Mouse (Mus musculus): ENCODE data around the gene Tmeff2. TPM values are rescaled to one million over a fixed set of nuclear protein-coding genes. Genes with fewer than 3 reads are reported as not detected.

Gene Tmeff2
- polyA plus RNA-seq, 2 experiments: 0.29 to 0.41 TPM

DNA sequence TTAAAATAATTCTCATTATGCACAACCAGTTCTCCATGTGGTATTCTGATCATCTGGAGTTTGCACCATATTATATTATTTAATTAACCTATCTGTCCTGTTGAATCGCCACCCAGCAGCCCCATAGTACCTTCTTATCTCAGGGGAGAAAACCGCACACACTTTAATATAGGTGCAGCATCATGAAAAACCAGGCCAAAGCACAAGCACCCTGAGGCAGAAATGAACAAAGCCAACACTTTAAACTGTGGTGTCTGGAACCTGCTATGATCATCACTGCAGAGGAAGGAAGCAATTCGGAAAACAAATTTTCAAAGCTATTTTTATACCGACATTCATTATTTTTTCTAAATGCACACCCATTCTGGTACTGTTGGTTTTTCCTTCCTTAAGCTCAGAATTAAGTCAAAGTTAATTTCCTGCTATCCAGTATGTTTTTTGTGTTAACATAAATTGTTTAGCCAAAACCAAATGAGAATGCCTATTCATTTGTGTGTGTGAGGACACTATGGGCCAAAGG is 206.0 kb downstream of the Tmeff2 start:
- Histone ChIP-seq H3K9me3 (ENCODE audit: control insufficient read depth, low read length) (no peaks in the 10 kb centered on the region), H3K9ac (replicated peaks) (no peak overlapping the region), H3K27ac (no peak overlapping the region), H3K4me1 (replicated peaks; ENCODE audit: control insufficient read depth in 2 of 2, insufficient read depth in 2 of 2, low read length in 1 of 2) (no peaks in the 10 kb centered on the region), H3K4me3 (ENCODE audit: insufficient read depth in 1 of 2, low read depth in 2 of 2, low read length in 2 of 2) (no peak overlapping the region), H3K27me3 (ENCODE audit: control insufficient read depth, insufficient read depth, low read length) (no peaks in the 10 kb centered on the region), H3K36me3 (replicated peaks; ENCODE audit: control insufficient read depth, insufficient read depth, low read depth) (no peaks in the 10 kb centered on the region), H3K4me2 (ENCODE audit: low read depth) (no peak overlapping the region)
- ATAC-seq (ENCODE audit: insufficient read depth): no peak
- 51% methylated on average over 4 of the region's 4 CpGs for WGBS (ENCODE audit: insufficient replicate concordance)
- no peak for DNase-seq (ENCODE audit: low read depth in 3 of 3, low spot score in 3 of 3)
- TF ChIP-seq EP300 (IDR thresholded peaks at IDR 0.05; ENCODE audit: low read depth): no peak

DNA sequence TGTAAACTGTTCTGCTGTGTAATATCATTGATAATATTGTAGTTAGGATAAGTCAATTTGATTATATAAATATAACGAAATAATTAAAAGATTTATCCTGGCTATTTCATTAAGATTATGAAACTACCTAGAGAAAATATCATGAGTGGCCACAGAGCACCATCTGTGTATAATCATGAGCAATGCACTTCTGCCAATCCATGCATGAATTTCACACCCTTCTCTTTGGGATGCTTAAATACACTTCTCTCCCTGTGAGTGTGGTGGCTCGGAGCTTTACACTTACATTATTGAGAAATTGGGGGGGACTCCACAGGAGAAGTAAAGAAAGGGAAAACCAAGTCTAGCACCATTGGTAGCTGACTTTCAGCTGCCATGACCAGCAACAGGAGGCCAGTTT is 206.9 kb downstream of the Tmeff2 start:
- Histone ChIP-seq H3K9me3 (ENCODE audit: control insufficient read depth, low read length) (no peaks in the 10 kb centered on the region), H3K4me2 (ENCODE audit: low read depth) (no peak overlapping the region), H3K36me3 (replicated peaks; ENCODE audit: control insufficient read depth, insufficient read depth, low read depth) (no peaks in the 10 kb centered on the region), H3K4me1 (replicated peaks; ENCODE audit: control insufficient read depth in 2 of 2, insufficient read depth in 2 of 2, low read length in 1 of 2) (no peaks in the 10 kb centered on the region), H3K27me3 (ENCODE audit: control insufficient read depth, insufficient read depth, low read length) (no peaks in the 10 kb centered on the region), H3K9ac (replicated peaks) (no peak overlapping the region), H3K4me3 (ENCODE audit: insufficient read depth in 1 of 2, low read depth in 2 of 2, low read length in 2 of 2) (no peak overlapping the region), H3K27ac (no peak overlapping the region)
- no peak for TF ChIP-seq EP300 (IDR thresholded peaks at IDR 0.05; ENCODE audit: low read depth)
- TF ChIP-seq CTCF (IDR thresholded peaks at IDR 0.05; ENCODE audit: low read depth): no peak
- 39% methylated on average over 2 of the region's 2 CpGs for WGBS (ENCODE audit: insufficient replicate concordance)
- ATAC-seq (ENCODE audit: insufficient read depth) (no peak), DNase-seq (ENCODE audit: low read depth in 3 of 3, low spot score in 3 of 3) (no peak)

DNA sequence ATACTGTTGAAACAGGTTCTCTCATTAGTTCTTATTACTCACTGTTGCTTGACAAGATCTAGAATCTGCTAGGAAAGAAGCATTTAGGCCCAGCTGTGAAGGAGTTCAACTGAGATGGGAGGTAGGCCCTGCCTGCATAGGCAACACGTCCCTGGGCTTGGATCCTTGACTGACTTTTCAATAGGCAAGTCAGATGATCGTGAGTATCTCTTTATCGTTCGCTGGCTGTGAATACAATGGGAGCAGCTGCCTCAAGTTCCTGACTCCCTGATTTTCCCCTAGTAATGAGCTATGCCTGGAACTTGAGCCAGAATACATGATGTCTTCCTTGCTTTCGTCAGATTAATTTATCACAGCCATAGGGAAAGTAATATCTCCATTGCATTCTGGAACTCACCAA is 214.3 kb downstream of the Tmeff2 start:
- Histone ChIP-seq H3K4me1 (replicated peaks; ENCODE audit: control insufficient read depth in 2 of 2, insufficient read depth in 2 of 2, low read length in 1 of 2) (no peaks in the 10 kb centered on the region), H3K4me3 (ENCODE audit: insufficient read depth in 1 of 2, low read depth in 2 of 2, low read length in 2 of 2) (no peak overlapping the region), H3K36me3 (replicated peaks; ENCODE audit: control insufficient read depth, insufficient read depth, low read depth) (no peaks in the 10 kb centered on the region), H3K27ac (no peak overlapping the region), H3K9me3 (ENCODE audit: control insufficient read depth, low read length) (no peaks in the 10 kb centered on the region), H3K4me2 (ENCODE audit: low read depth) (no peak overlapping the region), H3K9ac (replicated peaks) (no peak overlapping the region), H3K27me3 (ENCODE audit: control insufficient read depth, insufficient read depth, low read length) (no peaks in the 10 kb centered on the region)
- 64% methylated on average over 5 of the region's 5 CpGs for WGBS (ENCODE audit: insufficient replicate concordance)
- DNase-seq (ENCODE audit: low read depth in 3 of 3, low spot score in 3 of 3) (no peak), ATAC-seq (ENCODE audit: insufficient read depth) (no peak)
- TF ChIP-seq EP300 (IDR thresholded peaks at IDR 0.05; ENCODE audit: low read depth) (no peak), CTCF (IDR thresholded peaks at IDR 0.05; ENCODE audit: low read depth) (no peak)

DNA sequence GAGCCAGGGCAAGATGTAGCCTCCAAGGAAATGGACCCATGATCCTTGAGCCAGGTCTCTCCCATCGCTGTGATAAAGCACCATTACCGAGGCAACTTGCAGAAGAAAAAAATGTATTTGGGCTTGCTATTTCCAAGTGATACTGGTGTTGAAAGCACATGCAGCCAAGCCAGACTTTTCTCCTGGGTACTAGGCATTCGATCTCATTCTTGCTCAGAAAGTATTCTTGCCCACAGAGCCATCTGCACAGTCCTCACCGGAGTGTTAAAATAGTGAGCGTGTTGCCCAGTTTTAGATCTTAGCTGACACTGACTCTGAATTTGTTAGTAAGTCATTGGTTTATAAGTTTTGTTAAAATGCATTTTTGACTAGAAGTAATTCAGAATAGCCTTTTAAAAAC is 215.3 kb downstream of the Tmeff2 start:
- TF ChIP-seq CTCF (IDR thresholded peaks at IDR 0.05; ENCODE audit: low read depth) (no peak), EP300 (IDR thresholded peaks at IDR 0.05; ENCODE audit: low read depth) (no peak)
- DNase-seq (ENCODE audit: low read depth in 3 of 3, low spot score in 3 of 3) (no peak), ATAC-seq (ENCODE audit: insufficient read depth) (no peak)
- H3K36me3 ChIP-seq (replicated peaks; ENCODE audit: control insufficient read depth, insufficient read depth, low read depth): no peaks in the 10 kb centered on the region
- no peaks in the 10 kb centered on the region for H3K27me3 ChIP-seq (ENCODE audit: control insufficient read depth, insufficient read depth, low read length)
- H3K9me3 ChIP-seq (ENCODE audit: control insufficient read depth, low read length): no peaks in the 10 kb centered on the region
- H3K4me3 ChIP-seq (ENCODE audit: insufficient read depth in 1 of 2, low read depth in 2 of 2, low read length in 2 of 2): no peak overlapping the region
- H3K4me1 ChIP-seq (replicated peaks; ENCODE audit: control insufficient read depth in 2 of 2, insufficient read depth in 2 of 2, low read length in 1 of 2): no peaks in the 10 kb centered on the region
- WGBS (ENCODE audit: insufficient replicate concordance): 58% methylated on average over 5 of the region's 5 CpGs
- H3K9ac ChIP-seq (replicated peaks): no peak overlapping the region
- H3K27ac ChIP-seq: no peak overlapping the region
- no peak overlapping the region for H3K4me2 ChIP-seq (ENCODE audit: low read depth)

DNA sequence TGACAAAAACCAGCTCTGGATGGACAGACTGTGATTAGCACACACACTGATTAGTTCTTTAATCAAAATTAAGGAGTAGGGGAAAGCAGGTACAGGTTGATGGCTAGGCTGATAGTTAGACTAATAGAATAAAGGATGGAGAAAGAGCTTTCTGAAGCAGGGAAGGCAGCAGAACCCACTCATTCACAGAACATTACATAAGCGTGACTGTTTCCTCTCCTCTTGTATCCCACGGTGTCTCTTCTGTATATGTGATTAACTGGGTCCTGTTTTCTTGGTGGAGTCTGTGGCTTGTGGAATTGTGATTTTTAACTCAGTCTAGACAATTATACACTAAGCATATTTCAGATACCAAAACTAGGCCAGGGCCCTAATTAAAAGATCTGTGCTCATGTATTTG is 217.4 kb downstream of the Tmeff2 start:
- Histone ChIP-seq H3K27ac (no peak overlapping the region), H3K4me2 (ENCODE audit: low read depth) (no peak overlapping the region), H3K27me3 (ENCODE audit: control insufficient read depth, insufficient read depth, low read length) (no peaks in the 10 kb centered on the region), H3K4me3 (ENCODE audit: insufficient read depth in 1 of 2, low read depth in 2 of 2, low read length in 2 of 2) (no peak overlapping the region), H3K9ac (replicated peaks) (no peak overlapping the region), H3K36me3 (replicated peaks; ENCODE audit: control insufficient read depth, insufficient read depth, low read depth) (no peaks in the 10 kb centered on the region), H3K9me3 (ENCODE audit: control insufficient read depth, low read length) (no peaks in the 10 kb centered on the region), H3K4me1 (replicated peaks; ENCODE audit: control insufficient read depth in 2 of 2, insufficient read depth in 2 of 2, low read length in 1 of 2) (no peaks in the 10 kb centered on the region)
- ATAC-seq (ENCODE audit: insufficient read depth): no peak
- WGBS (ENCODE audit: insufficient replicate concordance): 73% methylated on average over 2 of the region's 2 CpGs
- DNase-seq (ENCODE audit: low read depth in 3 of 3, low spot score in 3 of 3): no peak
- TF ChIP-seq CTCF (IDR thresholded peaks at IDR 0.05; ENCODE audit: low read depth): no peak
- no peak for TF ChIP-seq EP300 (IDR thresholded peaks at IDR 0.05; ENCODE audit: low read depth)
